Mouse (Mus musculus) right cerebral cortex, adult 18-20 months (tissue): ENCODE data around the gene Bcl11b.

Experiments
- DNase-seq: peaks from one replicate; pipeline ENCODE4 v3.0.0; 2022; ENCODE audit warnings: mixed read lengths

Bcl11b gene

GRCm38 (mm10) chr12:108003483-108003882, at the start of gene Bcl11b:
Gene Bcl11b (minus strand): TSS chr12:108003602.
- DNase-seq: no peak

DNA sequence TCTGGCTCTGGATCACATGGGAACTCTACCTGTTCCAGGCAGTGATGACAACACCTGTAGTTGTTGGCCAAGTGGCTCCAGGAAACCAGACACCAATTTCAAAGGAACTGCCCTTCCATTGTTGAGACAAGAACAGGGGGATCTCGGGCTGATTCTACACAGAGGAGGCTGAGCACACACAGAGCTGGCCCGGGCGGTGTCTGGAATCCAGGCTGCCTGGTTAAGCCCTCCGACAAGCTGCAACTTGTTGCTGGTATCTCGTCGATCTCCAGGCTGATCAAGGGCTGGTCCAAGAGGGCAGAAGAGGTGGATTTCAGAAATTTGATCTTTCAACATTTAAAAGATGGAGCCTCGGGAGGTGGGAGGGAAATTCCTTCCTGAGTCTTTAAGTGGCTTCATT, 47.6 kb upstream of the Bcl11b start:
- no peak for DNase-seq

DNA sequence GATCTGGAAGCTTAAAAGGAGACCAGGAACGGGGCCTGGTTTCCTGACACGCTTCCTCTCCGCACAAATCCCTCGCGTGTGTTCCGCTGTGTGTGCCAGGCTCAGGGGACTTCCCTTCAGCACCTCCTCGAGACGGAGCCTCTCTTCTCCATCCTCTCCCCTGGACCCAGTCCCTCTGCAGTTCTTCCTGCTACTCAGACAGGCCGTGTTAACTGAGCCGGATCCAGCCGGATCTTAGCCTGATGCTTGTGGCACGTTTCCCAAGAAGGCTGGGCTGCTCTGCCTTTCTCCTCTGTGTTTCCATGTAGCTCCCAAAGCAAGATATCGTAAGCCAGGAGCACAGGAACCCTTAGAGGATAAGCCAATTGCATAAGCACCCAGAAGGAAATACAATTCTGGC, 46.2 kb upstream of the Bcl11b start:
- no peak for DNase-seq

GRCm38 (mm10) chr12:108042239-108042571, 38.8 kb upstream of the Bcl11b start:
- DNase-seq: no peak

- peak; percentile 53 for DNase-seq
Measured at GRCm38 (mm10) chr12:108041571-108042238, 38.3 kb upstream of the Bcl11b start.

DNA sequence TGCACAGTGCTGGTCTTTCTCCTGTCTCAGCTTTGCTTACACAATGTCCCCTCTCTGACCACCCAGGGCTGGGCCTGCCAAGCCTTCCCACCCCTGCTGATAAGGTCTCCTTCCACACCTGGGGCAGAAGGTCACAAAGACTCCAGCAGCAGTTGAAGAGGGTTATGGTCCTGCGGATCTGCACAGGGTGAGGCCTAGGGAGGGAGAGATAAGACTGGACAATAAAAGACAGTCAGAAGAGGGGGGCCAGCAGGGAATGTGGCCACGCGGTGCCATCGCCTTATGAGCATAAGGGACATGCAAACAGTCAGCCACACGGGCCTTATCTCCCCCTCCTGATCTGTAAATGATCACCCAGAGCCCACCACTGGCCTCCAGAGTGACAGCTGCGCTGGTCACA, 34.0 kb upstream of the Bcl11b start:
- DNase-seq: no peak

DNA sequence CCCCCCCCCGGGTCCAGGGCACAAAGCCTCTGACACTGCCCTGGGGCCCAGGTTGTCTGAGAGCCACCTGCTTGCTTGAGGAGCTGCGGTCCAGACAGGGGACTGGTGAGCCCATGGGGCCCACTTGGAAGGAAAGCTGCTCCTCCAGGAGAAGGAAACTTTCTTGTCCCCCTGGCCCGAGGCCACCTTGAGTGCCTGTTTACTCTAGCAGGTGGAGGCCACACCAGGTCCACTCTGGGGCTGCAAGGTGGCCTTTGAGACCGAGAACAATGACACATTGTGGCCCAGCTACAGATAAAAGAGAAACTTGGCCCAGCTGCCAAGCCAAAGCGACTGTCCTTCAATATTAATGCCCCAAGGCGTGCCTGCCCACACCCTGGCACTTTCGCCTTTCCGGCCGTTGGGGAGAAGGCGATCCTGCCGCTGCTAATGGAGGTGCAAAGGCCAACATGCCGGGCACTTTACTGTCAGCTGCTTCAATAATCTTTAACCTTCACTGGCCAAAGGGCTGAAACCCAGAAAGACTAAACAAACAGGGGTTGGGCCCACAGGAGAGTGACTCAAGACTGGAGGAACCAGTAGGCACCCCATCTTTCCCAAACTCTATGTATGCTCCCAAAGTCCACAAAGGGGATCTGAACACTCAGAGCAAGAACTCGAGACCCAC, 32.1 kb upstream of the Bcl11b start:
- no peak for DNase-seq

DNA sequence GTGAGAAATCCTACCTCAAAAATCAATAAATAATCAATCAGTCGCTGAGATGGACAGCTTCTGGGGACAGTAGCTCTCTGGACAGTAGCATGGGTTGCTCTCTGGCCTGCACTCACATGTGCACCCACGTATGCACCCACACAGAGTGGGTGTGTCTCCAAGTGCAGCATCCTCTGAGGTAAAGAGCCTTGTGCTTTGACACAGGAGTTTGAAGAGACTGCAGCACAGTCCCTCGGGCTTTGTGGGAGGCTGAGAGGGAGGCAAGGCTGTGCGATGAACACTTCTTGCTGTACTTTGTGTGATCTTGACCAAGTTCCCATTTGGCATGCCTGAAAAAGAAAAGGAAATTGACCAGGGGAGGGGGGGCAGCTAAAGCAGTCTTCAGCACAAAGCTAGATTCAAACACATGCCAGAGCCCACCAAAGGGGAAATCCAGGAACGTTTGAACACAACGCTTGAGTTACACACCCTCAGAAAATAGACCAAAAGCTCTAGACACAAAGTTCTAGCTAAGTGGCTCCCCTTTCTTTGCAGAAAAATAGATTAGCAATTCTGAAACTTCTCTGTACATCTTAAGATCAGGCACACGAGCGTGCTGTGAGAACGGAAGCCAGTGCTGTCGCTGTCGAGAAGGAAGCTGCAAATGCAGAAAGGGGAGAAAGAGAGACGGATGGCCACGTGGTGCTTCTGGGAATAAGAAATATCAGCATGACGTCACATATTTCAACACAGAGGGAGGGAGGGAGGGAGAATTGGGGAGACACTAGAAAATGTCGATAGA, 19.6 kb upstream of the Bcl11b start:
- no peak for DNase-seq

GRCm38 (mm10) chr12:108012003-108012402, 8.6 kb upstream of the Bcl11b start:
- no peak for DNase-seq

DNA sequence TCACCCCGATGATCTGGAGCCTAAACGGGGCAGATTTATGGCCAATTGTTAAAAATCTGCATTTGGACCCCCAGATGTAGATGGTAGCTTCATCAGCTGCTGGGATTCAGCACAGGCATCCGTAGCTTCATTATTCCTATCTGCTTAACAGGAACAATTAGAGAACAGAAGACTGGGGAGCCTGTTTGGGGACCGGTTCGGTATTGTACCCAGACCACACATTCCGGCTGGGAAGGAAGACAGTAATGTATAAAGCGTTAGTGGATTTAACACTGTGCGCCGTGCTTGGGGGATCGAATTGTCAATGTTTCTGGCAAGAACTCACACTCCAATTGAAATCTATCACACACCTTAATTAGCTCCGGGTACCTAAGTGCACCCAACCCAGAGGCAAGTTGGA, 6.9 kb upstream of the Bcl11b start:
- no peak for DNase-seq

DNA sequence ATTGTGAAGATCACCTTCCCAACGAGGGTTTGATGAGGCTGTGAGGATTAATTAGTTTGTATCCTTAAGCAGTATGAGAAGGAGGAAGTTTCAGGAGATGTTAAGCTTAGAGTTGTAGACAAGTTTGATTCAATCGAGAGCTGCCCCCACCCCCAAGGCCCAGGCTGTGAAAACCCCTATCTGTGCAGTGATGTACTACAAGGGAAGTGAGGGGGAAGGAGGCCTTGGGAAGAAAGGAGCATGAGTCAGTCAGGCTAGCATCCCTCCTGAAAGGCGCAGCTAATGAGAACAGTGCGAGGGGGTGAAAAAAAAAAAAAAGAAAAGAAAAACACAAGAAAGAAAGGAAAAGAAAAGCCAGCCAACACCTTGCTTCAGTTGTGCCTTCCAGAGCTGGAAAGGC, 5.8 kb upstream of the Bcl11b start:
- DNase-seq: peak; percentile 69

DNA sequence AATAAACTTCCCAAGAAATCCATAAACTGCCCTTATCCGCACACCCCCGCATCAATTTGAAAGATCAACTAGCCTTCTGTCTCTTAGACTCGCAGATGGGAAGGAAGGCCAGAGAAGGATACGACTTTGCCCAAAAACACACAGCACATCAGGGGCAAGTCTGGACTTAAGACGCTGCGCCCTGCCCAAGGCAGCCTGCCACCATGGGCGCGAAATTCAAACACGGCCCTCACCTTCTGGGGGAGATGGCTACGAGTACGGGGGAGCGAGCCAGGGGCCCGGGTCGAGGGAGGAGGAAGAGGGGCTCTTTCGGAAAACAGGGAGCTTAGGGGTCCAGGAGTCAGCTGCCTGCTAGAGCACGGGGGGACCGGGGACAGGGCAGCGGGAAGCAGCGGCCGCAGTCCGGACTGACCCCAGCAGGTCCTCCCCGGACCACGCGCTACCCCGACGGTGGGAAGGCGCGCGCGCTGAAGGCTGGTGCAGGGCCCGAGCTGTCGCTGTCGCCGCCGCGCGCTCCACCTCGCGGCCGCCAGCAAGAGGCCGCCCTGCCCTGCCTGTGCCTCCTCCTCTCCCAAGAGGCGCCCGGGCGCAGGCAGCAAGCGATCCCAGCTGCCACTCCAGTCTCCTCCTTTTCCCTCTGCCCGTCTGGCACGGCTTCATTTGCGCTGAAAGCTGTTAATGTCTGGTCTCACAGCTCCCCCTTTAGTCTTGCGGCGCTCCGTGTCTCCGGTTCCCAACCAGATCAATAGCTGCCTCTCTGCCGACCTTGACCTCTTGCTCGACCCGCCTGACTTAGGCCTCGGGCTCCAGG, 2.6 kb upstream of the Bcl11b start:
- DNase-seq: peak; percentile 81

DNA sequence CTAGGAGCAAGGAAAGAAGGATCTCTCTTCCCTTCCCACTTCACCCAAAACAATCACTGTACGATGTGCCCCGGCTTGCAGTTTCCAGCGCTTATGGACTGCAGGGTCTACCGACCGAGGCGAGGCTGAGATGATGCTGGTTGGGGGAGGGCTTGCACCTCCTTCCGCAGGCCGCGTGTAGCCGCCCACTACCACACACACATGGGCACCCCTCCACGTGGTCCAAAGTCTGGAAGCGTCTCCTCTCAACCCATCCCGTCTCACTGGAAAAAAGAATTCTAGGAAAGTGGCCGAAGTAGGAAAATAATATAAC, 2.0 kb upstream of the Bcl11b start:
- no peak for DNase-seq

DNA sequence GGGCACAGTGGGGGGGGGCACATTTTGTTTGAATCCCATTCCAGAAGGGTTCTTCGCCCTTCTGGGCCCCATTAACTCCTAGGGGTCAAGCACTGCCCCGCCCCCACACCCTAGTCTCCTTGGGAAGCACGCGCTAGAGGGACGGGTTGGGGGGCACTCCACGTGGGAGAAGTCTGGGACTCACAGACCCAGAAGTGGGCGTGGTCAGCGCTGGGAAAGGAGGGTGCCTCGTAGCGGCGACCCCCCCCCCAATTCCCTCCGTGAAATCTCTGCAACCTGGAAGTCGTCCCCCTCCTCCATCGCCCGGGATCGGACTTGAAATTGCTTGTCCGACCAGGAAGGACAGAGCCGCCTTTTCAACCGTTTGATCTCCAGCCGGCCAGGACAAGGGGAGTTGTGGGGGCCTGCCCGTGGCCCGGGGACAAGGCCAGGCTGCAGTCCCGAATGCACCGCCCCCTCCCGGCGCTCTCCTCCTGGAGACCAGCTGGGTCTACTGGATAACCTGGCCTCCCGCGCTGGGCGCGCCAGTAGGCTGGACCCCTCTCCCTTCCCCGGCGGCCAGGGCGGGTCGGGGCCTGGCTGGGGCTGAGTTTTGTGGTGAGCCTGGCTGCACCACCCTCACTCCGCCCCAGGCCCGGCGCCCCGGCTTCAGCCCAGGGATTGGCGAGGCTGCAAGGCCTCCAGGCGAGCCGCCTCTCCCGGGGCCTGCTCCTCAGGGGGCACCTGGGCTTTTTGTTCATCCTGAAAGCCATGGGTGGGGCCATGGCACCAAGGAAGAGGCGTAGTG, 1.5 kb upstream of the Bcl11b start:
- no peak for DNase-seq

DNA sequence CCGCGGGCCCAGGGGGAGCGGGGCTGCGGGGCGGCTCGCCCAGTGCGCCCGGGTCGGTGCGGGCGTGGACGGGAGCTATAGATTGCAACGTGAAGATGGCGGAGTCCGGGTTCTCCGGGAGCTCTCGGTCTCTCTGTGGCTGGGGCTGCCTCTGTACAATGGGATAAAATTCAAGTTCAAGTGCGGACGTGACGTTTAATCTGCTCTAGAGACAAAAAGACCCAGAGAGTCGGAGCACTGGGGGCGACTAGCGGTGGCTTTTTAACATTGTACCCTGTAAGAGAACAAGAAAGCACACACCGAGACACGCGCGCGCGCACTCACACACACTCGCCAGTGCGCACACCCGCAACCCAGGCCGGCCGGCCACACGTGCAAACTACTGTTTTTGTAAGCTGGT, 526 bp upstream of the Bcl11b start:
- DNase-seq: peak; percentile 88

DNA sequence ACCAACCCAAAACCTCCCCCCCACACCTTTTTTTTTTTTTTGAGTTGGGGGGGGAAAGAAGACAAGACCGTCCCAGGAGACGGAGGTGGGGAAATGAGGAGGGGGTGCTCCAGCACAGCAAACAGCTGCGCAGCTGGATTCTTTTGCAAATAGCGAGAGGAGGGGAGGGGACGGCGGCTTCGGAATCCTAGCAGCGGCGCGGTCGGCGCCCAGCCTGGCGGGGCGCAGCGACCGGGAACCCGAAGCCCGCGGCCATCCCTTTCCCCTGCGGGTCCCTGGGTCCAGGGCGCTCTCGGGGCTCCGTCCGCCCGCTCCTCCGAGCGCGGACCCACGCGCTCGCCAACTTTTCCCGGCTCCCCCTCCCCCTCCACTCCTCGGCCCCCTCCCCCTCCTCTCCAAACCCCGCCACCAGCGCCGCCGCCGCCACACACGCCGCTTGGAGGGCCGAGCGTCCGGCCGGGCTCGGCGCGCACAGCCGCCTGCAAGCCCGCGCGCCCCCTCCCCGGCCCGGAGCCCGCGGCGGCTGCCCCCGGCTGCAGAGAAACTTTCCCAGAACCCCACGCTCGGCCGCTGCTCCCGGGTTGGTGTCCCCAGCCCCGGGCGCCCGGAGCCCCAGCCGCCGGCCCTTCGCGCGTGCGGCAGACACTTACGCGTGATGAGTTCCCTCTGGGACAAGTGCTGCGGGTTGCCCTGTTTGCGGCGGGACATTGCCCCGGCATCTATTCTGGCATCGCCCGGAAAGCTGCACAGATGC, 789 bp downstream of the Bcl11b start:
- no peak for DNase-seq

- no peak for DNase-seq
Measured at GRCm38 (mm10) chr12:108001652-108002340, 1.6 kb downstream of the Bcl11b start.

- no peak for DNase-seq
Measured at GRCm38 (mm10) chr12:108000715-108001080, 2.7 kb downstream of the Bcl11b start.

DNA sequence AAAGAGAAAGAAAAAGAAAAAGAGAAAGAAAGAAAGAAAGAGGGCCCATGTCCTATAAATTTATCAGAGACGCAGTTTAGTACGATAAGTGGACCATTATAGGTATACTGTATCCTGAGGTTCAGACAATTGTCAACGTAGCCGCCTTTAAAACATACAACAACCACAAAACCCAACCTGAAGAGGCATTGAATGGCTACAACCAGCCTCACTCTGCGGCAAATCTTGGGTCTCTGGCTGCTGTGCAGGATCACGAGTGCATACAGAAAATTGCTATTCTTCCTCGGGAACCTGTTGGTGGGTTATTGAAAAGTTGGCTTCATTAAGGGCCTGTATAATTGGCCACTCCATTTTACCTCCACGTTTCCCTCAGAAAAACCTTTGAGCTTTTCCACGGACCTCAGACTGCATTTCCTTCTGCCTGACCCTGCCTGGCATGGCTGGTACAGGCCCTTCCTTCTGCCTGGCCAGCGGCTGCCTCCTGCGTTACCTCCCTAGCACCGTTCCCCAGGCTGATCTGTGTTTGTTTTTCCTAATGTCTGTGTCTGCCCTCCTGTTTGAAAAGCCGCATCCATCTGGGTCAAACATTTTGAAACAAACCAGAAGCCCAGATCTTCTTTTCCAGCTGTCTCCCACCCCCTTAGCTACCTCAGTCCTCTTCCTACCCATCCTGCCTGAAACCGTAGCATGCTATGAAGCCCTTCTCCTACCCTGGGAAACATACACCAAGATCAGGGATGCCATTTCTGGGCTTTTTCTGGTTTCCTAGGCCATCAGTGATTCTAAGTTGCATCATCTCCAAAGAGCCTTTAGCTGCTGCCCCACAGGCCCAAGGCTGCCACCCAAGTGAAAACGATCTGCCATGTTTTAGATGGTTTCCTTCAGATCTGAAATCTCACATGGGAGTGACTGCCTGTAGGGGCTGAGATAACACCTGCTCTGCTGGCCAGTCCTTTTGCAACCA, 3.4 kb downstream of the Bcl11b start:
- DNase-seq: no peak

DNA sequence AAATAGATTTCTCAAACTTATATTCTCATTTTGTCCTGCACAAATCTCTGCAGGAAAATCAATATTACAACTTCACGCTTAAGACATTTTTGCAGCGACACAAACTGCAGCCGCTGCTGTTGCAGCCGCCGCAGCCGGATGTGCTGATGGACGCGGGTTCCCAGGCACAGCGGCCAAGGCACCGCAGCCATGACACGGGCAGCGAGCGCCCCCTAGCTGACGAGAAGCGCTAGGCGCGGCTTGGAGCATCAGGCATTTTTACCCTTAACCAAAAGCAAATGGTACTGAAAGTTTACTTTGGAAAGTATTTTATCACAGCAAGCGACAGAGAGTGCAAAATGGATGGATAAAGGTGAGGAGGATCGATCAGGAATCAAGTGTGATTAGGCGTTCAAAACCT, 4.7 kb downstream of the Bcl11b start:
- peak; percentile 85 for DNase-seq
